Mouse (Mus musculus) G1E-ER4 (cell line): ENCODE results near the gene Actr8. TPM values are rescaled to one million over a fixed set of nuclear protein-coding genes. Genes with fewer than 3 reads are reported as not detected.

Source experiments
- GATA1 ChIP-seq: IDR thresholded peaks from one replicate; pipeline ENCODE4 v1.8.0; 2012; ENCODE audit warnings: low read length, inconsistent platforms
- polyA plus RNA-seq: library from polyadenylated mRNA; stranded (reverse); fragments of >175 nt; gene quantifications from 2 replicates; pipeline ENCODE4 v1.2.3, GENCODE M21; 2012

Gene Actr8
- polyA plus RNA-seq, 1 experiment, result 74.9 TPM

DNA sequence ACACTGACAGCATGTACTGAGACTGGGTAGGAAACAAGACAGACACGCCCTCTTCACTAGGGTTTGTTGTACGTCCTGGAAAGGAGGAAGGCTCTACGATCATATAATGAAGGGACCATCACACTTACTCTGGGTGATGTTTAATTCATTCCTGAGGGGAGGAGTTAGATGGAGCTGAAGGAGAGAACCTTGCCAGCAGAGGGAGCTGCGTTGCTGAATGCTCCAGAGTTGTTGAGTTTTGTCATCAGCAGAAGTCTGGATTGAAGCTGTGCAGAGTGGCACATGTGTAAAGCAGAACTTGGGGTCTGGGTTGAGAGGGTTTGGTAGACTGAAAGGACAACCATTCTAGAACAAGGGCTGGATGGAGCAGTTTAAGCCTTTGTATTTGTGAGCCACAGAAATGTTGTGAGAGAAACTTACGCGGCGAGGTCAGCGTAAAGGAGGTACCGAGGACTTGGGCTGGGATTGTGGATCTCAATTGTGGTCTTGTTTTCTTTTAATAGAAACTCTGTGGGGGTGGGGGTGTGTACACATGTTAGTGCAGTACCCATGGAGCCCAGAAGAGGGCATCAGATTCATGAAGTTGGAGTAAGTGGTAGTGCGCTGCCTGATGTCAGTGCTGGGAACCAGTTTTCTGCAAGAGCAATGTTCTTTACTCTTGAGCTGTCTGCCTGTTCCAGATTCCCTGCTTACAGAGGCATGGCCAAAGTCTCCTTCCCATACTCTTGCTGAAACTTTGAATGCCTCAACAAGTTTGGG, 2.5 kb downstream of the Actr8 start:
- no peak for TF ChIP-seq GATA1

DNA sequence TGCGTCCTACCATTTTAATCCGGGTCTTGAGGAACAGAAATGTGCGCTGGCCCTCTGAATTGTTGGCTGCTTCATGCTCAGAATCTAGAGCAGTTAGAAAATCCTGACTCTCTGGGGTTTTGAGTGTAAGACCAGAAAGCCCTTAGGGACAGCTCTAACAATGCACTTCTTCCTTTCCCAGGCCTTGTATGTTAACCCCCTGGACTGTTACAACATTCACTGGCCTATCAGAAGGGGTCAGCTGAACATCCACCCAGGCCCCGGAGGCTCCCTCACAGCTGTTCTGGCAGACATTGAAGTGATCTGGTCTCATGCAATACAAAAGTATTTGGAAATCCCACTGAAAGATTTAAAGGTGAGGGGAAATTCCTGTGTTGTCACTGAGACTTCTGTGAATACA, 8.0 kb downstream of the Actr8 start:
- no peak for TF ChIP-seq GATA1

DNA sequence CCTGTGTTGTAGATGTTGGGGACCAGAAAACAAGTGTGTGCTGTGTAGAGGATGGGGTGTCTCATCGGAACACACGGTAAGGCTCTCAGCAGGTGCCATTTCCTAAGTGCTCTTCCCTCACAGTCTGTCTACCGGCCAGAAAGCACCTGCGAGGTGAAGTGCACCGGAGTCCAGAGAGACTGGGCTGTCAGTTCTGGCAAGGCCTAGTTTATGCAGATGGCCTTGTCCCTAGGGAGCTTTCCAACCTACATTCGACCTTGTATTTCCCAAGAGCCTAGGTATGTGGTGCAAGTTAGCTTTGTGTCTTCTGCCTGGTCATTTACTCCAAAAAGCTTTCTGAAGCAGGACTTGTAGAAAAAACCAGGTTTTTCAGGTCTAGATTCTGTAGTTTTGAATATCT, 9.1 kb downstream of the Actr8 start:
- no peak for TF ChIP-seq GATA1

DNA sequence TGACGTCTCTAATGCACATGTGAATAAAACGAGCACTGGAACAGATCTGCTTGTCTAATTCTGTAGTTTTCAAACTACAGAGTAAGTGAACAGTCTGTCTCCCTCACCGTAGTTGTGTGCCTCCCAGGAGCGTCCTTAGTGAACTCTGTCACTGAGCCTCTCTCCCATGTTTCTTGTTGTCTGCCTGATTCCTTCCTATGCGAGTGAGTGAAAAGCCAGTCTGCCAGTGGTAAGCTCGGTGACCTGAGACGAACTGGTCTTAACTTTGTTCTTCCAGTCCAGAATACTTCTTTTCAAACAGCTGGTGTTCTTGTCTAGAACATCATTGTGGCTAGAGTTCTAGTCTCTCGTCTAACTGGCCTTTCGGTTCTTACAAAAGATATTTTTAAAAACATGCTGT, 9.6 kb downstream of the Actr8 start:
- TF ChIP-seq GATA1, result no peak

DNA sequence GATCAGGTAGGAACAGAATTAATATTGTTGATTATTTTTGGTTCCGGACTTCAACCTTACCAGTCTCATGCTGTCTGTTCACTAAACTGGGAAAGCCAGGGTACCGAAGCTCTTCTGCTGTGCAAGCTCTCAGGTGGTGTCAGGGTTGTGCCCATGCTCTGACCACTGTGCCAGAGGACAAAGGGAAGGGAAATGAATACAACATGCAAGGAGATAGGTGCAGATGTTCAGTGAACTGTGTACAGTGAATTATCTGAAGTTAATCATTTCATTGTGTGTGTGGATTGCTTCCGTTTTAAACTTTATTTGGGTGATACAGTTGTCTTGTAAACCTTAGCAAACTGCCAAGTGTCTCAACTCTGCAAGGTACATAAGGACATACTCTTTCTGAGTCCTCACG, 10.2 kb downstream of the Actr8 start:
- TF ChIP-seq GATA1, result no peak

DNA sequence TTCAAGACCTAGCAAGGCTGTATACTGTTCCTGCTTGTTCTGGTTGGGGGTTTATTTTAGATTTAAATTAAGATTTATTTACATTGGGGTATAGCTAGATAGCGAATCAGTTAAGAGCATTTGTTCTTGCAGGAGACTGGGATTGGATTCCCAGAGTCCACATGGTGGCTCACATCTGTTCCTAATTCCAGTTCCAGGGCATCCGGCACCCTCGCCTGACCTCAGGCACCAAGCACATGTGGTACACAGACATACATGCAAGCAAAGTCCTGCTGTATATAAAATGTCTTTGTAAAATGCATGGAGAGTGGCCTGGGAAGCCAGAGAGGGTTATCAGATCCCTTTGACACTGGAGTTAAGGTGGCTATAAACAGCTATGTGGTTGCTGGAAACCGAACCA, 16.8 kb downstream of the Actr8 start:
- TF ChIP-seq GATA1, result no peak

DNA sequence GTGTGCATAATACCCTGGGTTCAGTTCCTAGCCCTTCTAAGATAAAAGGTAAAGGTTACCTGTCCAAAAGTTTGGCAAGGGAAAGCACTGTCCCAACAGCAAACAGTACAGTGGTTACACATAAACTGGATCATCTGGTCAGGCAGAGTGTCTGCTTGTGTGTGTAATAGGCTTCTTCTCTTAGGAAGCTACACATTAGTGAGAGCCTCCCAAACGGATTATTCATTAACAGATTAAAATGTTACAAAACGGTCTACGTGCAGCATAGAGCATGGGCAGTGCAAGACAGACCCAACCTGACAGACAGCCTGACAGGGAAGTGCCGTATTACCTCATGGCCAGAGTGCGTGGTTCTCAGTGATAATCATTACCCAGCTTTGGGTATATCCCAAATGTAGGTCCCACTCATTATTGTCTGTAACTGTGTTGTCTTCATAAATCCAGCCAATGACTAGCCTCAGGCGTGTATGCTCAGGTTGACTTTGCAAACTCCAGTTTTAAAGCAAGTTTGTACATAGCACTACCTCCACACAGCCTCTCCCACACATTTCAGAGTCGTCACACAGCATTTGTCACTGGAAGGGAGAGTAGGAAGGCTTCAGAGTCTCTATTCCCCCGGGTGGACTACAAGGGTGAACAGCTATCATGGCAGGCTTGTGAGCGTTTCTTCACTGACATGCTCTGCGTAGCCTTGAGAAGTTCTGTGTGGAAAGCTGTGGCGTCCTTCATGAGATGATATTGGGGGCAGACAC, 18.0 kb downstream of the Actr8 start:
- TF ChIP-seq GATA1, result no peak

DNA sequence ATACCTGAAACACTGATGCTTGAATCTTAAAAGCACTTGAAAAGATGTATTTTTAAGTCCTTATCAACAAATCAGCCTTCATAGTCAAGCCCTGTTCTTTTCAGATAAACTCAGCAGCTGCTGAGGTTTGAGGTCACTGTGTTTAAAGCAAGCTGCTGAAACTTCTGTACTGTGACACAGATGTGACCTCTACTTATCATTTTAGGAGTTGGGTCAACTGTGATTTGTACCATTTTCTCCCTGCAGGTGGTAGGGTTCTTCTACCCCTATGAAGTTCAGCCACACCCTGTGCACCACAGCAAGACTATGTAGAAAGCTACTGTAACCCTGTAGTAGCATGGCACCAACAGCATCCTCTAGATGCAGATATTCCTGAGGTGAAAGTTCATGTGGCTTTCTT, 19.2 kb downstream of the Actr8 start:
- TF ChIP-seq GATA1, result no peak

DNA sequence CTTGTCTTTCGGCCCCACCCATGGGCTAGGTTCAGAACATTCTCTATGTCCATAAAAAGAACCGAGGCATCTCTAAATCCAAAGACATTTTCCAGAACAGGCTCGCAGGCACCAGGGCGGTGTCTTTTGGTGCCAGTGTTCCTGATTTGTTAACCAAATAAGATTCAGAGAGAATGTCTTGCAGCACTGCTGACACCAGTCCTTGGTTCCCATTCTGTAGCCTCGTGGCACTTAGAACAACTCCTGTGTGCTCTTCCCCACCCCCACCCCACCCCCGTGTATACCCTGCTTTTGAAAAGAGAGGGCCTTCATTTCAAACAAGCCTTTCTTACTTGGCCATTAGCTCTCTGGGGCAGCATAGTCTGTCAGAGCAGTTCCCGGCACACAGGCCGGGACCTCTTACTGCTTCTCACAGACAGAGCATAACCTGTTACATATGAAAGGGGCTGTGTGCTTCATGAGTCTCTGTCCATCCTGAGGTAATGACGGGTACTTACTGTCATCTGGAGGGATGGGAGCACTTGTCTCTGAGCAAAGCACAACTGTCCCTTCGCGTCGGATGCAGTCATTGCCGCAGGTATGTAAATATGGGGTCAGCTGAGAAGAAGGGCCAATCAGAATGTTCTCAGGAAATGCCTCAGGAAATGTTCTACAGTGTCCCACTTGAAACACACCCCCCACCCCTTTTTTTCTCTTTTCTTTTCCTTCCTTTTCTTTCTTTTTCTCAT, 20.8 kb downstream of the Actr8 start:
- TF ChIP-seq GATA1, result no peak

DNA sequence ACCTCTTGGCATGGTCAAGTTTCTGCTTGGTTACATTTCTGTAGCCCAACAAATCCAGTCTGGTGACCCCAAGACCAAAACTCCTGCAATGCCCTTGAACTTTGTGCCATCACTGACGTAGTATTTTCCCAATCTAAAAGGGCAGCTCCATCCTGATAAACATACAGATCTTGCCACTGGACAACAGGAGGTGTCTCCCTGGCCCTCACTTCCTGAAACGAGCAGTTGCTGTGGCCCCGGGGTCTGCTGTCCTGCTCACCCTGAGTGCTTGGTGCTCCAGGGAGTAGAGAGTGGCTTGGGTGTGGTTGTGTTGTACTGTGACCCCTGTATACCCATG, 21.3 kb downstream of the Actr8 start:
- no peak for TF ChIP-seq GATA1

DNA sequence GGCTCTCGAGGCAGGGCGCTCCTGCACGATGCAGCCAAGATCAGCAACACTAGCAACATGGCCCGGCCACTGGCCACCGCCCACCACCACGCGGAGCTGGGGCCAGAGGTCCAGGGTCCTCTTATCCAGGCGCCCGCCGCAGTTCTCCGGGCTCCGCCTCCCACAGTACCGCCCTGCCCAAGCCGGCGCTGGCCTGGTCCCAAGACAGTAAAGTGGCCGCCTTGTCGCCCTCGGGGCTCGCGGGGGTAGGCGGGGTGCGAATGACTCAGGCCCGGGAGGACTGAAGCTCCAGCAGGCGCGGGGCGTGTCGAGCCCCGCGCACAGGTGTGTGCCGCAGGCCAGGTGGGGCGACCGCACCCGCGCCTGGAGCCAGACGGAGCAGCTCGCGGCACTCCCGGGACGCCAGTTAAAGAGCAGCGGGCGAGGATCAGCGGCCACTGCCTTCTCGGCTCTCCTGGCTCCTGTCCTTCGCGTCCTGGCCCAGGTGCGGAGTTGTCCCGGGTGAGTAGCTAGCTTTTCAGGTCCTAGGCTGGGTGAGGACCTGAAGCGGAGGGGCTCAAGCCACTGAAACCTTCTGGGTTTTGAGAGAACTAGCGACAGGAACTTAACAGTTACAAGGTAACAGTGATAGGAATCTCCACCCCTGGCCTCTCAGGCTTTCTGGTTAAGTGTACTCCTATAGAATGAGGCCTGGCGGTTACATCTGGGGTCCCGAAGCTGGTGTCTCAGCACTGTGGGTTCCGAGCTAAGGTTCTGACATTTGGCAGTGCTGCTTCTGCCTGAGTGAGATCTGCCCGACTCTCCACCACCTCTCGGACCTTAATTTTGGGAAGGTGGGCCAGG, 30.8 kb downstream of the Actr8 start, which contains the start of the genes Il17rb and Chdh:
Gene Il17rb (minus strand): TSS at position 164 of the 843 bp plus-strand sequence.
Gene Chdh (plus strand): TSS at position 291 of the 843 bp plus-strand sequence.
- no peak for TF ChIP-seq GATA1

DNA sequence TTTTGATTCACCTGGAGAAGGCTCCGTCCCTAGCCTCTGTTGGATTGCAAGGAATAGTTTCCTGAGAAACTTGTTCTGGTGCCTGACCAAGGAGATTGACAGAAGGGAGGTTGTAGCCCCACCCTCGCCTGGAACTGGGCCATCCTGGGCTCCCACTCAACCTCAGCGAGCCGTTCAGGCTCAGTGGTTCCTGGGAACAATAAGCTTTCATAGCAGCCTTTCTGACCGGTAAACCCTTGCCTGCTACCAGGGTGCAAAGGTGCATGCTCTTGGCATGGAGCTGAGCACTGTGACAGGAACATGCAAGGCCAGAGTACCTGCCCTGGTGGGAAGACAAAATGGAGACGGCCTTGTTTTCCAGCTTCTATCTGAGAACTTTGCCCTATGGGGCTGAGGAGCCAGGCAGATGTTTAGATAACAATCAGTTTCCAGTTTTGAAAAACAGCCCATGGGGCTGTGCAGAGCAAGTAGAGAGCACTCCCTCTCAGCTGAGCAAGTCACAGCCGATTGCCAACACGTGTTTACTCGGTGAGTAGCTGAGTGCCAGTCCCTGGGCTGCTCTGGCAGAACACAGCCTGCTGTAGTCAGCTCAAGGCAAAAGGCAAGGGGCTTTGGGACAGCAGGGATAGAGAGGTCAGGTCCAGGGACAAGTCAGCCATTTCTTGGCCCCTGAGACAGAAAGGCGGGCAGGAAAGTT, 31.9 kb downstream of the Actr8 start:
- no peak for TF ChIP-seq GATA1

DNA sequence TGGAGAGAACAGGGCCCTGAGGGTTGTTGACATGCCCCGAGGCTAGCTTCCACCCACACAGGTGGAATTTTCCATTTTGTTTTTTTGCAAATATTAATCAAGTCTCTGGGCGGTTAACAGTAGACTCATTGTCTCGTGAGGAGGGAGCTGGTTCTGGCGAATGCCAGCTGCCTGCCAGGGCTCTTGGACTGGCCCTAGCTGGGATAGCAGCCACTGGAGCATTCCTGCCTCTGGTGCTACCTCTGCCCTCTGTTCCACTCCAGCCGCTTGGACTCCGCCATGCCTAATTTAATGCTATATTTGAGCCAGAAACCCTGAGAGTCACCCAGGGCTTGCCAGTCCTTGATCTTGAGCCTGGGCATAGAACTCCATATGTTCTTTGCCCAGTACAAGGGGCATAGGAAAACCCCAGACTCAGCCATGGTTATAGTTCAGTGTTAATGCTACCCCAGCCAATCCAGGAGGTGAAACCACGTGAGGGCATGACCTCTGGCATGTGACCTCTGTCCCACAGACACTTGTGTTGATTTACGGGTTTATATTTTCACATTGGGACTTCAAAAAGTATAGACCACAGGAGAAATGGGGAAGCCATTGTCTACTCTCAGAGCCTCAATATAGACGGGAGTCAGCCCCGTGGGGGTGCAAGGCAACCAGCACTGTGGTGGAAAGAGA, 33.9 kb downstream of the Actr8 start:
- no peak for TF ChIP-seq GATA1

DNA sequence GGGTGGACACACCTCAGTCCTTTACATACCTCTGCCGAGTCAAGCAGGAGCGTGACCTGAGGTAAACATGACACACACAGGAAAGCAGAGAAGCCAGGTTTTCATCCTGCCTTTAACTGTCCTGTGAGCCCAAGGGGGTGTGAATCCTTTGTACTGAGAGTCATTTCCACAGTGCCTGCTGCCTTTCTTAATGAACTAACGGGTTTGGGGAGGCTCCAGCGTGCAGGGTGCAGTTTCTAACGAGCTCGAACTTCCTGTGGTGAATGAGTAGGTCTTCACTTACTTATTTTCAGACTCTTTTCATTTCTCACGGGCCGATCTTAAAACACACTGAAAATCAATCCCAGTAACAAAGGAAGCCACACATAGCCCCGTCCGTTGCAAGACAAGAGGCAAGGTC, 36.4 kb downstream of the Actr8 start:
- TF ChIP-seq GATA1, result no peak
